Mouse (Mus musculus) heart, embryonic 15.5 days (tissue): ENCODE results near the gene Cd28. TPM values are rescaled to one million over a fixed set of nuclear protein-coding genes. Genes with fewer than 3 reads are reported as not detected.
"Not testable (repeated sequence)": the region's sequence is repeated elsewhere in the genome, so short reads cannot be mapped to it uniquely, and the experiment has no call there.

ENCODE experiments used
- ATAC-seq: fragments of 200-750 bp; cut with Nextera tagmentation; replicated peaks from 2 replicates; pipeline ENCODE4 v1.8.0; 2017; ENCODE audit warnings: low read depth, moderate TSS enrichment; ENCODE audit not compliant: insufficient number of reproducible peaks, insufficient read depth, low FRiP score
- H3K27ac ChIP-seq: fragments of 300-500 bp; sonication (generic); 2 replicates; pipeline ENCODE4 v1.5.1; 2015; ENCODE audit warnings: mild to moderate bottlenecking, inconsistent platforms
- H3K27me3 ChIP-seq: fragments of 300-500 bp; sonication (generic); 2 replicates; pipeline ENCODE4 v1.6.1; 2015; ENCODE audit warnings: inconsistent platforms
- H3K36me3 ChIP-seq: fragments of 300-500 bp; sonication (generic); 2 replicates; pipeline ENCODE4 v1.6.1; 2015; ENCODE audit warnings: mild to moderate bottlenecking, inconsistent platforms
- H3K4me1 ChIP-seq: fragments of 300-500 bp; sonication (generic); replicated peaks from 2 replicates; pipeline ENCODE4 v1.6.1; 2015; ENCODE audit warnings: inconsistent platforms
- H3K4me2 ChIP-seq: fragments of 300-500 bp; sonication (generic); 2 replicates; pipeline ENCODE4 v1.6.1; 2015; ENCODE audit warnings: inconsistent platforms, mild to moderate bottlenecking, moderate library complexity
- H3K4me3 ChIP-seq: fragments of 300-500 bp; sonication (generic); 2 replicates; pipeline ENCODE4 v1.5.1; 2015; ENCODE audit warnings: mild to moderate bottlenecking, inconsistent platforms
- H3K9ac ChIP-seq: fragments of 300-500 bp; sonication (generic); 2 replicates; pipeline ENCODE4 v1.6.1; 2015; ENCODE audit warnings: mild to moderate bottlenecking, inconsistent platforms
- H3K9me3 ChIP-seq: fragments of 300-500 bp; sonication (generic); replicated peaks from 2 replicates; pipeline ENCODE4 v1.6.1; 2016; ENCODE audit warnings: inconsistent platforms
- WGBS: fragments of 180-500 bp; shearing (Covaris S2); methylation state at CpG from one replicate; pipeline ENCODE4 v1.1.7; 2015; ENCODE audit warnings: mixed read lengths; 5-methylcytosine and 5-hydroxymethylcytosine counted together
- polyA plus RNA-seq: library from polyadenylated mRNA; unstranded; fragments of >200 nt; fragmentation: Nextera tagmentation; extraction: Ambion mirVana; gene quantifications from 2 replicates; pipeline ENCODE4 v1.2.1, GENCODE M21; 2015

Gene Cd28
- polyA plus RNA-seq, 1 experiment from 2014 or later, result 0.33 TPM

DNA sequence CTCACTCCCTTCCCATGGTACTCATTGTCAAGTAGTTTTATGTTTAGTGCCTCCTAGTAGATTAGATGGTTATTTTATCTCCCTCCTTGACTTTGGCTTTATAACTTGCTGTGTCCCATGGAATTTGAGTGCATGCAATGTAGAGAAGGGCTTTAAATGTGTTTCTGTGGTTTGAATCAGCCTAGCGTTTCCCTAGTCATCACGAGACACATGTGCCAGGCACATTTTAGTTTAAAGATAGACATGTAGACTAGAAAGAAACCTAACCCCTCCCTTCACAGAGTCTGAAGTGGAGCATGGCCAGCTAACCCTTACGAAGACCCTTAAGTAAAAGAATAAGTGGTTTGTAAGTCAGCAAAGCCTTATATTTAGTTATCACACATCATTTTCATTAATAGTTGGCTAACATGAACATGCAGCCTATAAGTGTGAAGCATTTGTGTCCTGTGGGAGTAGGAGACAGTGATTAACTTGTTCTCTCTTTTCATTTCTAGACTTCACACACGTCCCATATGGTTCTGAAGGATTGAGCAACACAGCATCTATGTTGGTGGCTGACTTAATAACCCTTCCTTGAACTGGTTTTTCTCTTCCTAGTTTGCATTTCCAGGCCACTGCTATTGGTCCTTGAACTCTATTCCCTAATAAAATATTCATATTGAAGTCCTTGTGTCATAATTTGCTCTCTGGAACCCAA is 86.7 kb downstream of the Cd28 start:
- no peak for ATAC-seq
- Histone ChIP-seq H3K9ac (no peak overlapping the region), H3K27ac (no peak overlapping the region), H3K4me3 (no peak overlapping the region), H3K4me1 (0 out of 2 replicates have a peak, but pooled peaks cover 9% of the 10 kb centered on the region), H3K9me3 (no peaks in the 10 kb centered on the region), H3K36me3 (no peaks in the 10 kb centered on the region), H3K4me2 (no peak overlapping the region), H3K27me3 (no peaks in the 10 kb centered on the region)
- 62% methylated on average over 4 of the region's 4 CpGs for WGBS

DNA sequence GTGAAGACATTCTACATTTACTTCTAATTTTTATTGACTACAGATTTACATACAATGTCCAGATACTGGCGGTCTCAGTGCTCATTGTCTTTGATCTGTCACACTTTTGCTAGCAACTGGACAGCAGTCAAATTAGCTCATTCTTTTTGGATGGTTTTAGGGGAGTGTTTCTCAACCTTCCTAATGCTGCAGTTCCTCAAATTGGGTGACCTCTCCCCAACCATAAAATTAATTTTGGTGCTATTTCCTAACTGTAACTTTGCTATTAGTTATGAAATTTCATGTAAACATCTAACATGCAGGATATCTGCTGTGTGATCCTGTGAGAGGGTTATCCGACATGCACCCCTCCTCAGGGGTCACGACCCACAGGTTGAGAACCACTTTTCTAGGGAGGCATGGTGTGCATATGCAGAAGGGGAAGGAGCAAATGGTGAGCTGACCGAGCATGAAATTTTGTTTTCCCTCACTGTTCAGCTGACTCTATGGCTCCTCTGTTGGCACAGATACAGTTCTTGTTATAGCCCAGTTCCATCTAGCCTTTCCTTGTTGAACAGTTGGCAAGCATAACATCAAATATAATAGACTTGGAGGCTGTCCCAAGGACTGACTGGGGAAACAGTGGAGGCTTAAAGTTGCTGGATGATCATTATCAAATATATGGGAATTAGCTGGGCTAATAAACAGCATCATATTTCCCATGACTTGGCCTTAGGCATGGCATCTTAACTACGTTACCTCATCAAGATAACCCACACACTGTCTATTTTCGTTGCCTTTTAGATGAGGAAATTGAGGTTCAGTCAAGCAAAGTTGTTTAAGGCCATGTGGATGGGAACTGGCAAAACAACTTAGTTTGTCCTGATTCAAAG is 87.5 kb downstream of the Cd28 start:
- WGBS, result 85% methylated on average over 6 of the region's 6 CpGs
- no peaks in the 10 kb centered on the region for H3K36me3 ChIP-seq
- ATAC-seq, result no peak
- peaks cover 6% of the 10 kb centered on the region; the same call in 1 of the 2 replicates for H3K4me1 ChIP-seq
- no peak overlapping the region for H3K27ac ChIP-seq
- H3K4me3 ChIP-seq, result no peak overlapping the region
- no peaks in the 10 kb centered on the region for H3K9me3 ChIP-seq
- no peak overlapping the region for H3K9ac ChIP-seq
- no peaks in the 10 kb centered on the region for H3K27me3 ChIP-seq
- no peak overlapping the region for H3K4me2 ChIP-seq

DNA sequence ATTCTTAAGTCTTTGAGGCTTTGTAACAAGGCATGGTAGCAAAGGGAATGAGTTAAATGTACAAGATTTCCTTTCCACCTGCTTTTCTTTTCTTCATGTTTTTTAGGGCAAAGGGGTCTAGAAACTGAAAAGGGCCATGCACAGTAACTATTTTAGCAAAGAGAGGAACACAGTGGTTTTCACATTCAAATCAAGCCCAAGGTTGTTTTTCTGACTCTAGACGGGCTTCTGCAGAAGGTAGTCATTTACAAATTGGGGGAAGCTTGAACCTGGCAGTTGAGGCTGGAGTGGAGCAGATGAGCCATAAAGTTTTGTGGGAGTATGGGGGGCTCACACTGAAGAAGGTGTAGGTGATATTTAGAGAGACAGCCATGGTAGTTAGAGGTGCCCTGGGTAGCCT is 88.6 kb downstream of the Cd28 start:
- no peak for ATAC-seq
- Histone ChIP-seq H3K4me3 (no peak overlapping the region), H3K27ac (no peak overlapping the region), H3K4me2 (no peak overlapping the region), H3K4me1 (peaks cover 11% of the 10 kb centered on the region), H3K36me3 (no peaks in the 10 kb centered on the region), H3K27me3 (no peaks in the 10 kb centered on the region), H3K9me3 (no peaks in the 10 kb centered on the region), H3K9ac (no peak overlapping the region)
- 76% methylated on average over 1 of the region's 1 CpGs for WGBS

DNA sequence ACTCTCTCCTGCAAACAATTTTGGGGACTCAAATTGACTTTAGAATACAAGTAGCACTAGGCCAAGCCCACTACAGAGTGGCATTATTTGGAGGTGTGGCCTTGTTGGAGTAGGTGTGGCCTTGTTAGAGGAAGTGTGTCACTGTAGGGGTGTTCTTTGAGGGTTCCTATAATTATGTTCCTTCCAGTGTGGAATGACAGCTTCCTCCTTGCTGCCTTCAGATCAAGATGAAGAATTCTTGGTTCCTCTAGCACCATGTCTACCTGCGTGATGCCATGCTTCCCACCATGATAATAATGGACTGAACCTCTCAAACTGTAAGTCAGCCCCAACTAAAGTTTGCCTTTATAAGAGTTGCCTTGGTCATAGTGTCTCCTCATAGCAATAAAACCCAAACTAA is 91.1 kb downstream of the Cd28 start:
- H3K4me1 ChIP-seq, result peaks cover 11% of the 10 kb centered on the region
- H3K36me3 ChIP-seq, result no peaks in the 10 kb centered on the region
- H3K4me3 ChIP-seq, result no peak overlapping the region
- no peaks in the 10 kb centered on the region for H3K27me3 ChIP-seq
- 90% methylated on average over 1 of the region's 1 CpGs for WGBS
- H3K27ac ChIP-seq, result no peak overlapping the region
- H3K9me3 ChIP-seq, result no peaks in the 10 kb centered on the region
- no peak overlapping the region for H3K9ac ChIP-seq
- ATAC-seq, result no peak
- H3K4me2 ChIP-seq, result no peak overlapping the region

DNA sequence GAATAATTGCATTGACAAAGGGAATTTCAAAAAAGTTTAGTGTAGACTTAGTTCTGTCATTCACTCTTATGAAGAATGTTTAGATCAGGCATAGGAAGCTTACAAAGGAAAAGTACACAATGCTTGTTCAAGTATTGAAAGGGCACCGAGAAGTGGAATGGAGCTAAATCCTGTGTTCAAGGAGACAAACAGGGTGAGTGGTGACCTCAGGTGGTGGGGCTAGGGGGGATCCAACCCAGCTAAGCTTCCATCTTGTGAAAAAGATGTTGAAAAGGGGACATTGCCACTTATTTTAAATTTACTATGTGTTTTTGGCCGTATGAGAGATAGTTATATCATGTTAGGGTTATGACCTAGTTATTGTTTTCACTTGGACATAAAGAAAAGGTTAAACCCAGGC is 91.9 kb downstream of the Cd28 start:
- H3K27ac ChIP-seq, result no peak overlapping the region
- H3K36me3 ChIP-seq, result no peaks in the 10 kb centered on the region
- H3K27me3 ChIP-seq, result no peaks in the 10 kb centered on the region
- no peak overlapping the region for H3K4me3 ChIP-seq
- H3K4me2 ChIP-seq, result no peak overlapping the region
- 78% methylated on average over 2 of the region's 2 CpGs for WGBS
- no peaks in the 10 kb centered on the region for H3K9me3 ChIP-seq
- ATAC-seq, result no peak
- peaks cover 5% of the 10 kb centered on the region for H3K4me1 ChIP-seq
- no peak overlapping the region for H3K9ac ChIP-seq

DNA sequence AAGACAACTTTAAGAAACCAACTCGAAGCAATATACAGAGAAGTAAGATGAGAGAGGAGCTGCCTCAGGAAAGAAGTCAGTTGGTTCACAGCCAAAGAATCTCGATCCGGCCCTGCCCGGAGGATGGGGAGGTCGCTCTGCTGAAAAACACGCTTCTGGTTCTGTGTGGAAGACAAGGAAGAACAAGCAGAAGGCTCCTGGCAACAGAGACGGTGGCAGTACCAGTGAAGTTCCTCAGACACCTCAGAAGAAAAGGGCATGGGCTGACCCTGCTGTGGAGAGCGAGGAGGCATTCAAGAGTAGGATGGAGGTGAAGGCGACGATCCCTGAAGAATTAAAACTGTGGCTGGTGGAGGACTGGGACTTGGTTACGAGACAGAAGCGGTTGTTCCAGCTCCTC is 92.6 kb downstream of the Cd28 start:
- no peak overlapping the region for H3K4me2 ChIP-seq
- H3K4me3 ChIP-seq, result no peak overlapping the region
- WGBS, result 64% methylated on average over 12 of the region's 12 CpGs
- ATAC-seq, result no peak
- H3K9me3 ChIP-seq, result no peaks in the 10 kb centered on the region
- H3K27ac ChIP-seq, result peak overlapping the region; percentile 40; the same call in 1 of the 2 replicates
- peaks cover 5% of the 10 kb centered on the region for H3K4me1 ChIP-seq
- H3K9ac ChIP-seq, result no peak overlapping the region
- H3K36me3 ChIP-seq, result no peaks in the 10 kb centered on the region
- no peaks in the 10 kb centered on the region for H3K27me3 ChIP-seq

DNA sequence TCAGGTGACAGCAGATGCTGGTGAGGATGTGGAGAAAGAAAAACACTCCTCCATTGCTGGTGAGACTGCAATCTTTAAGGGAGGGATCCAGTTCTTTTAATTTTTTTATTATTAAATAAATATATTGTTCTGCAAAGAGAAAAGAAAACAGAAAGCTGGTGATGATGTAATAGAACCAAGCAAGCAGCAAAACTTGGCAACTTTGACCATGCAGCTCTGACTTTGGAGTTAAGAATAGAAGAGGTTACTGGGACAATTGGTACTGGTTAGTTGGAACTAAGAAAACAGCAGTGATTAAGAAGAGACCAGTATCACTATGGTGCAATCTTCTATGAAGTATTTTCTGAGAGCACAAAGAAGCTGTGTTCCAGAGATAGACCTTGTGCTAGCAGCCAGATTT is 94.2 kb downstream of the Cd28 start:
- Histone ChIP-seq H3K36me3 (no peaks in the 10 kb centered on the region), H3K27me3 (no peaks in the 10 kb centered on the region), H3K4me3 (no peak overlapping the region), H3K9ac (no peak overlapping the region), H3K9me3 (no peaks in the 10 kb centered on the region), H3K27ac (no peak overlapping the region), H3K4me2 (no peak overlapping the region), H3K4me1 (peaks cover 5% of the 10 kb centered on the region)
- no peak for ATAC-seq

DNA sequence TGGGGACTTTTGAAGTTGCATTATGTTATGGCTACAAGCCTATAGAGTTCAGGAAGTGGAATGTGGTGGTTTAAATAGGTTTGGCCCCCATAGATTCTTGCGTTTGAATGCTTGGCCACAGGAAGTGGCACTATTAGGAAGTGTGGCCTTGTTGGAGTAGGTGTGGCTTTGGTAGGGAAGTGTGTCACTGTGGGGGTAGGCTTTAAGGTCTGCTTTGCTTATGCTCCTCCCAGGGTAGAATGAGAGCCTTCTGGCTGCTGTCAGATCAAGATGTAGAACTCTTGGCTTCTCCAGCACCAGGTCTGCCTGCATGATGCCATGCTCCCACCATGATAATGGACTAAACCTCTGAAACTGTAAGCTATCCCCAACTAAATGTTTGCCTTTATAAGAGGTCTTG is 95.4 kb downstream of the Cd28 start:
- 76% methylated on average over 1 of the region's 1 CpGs for WGBS
- no peak overlapping the region for H3K4me3 ChIP-seq
- ATAC-seq, result no peak
- H3K27ac ChIP-seq, result no peak overlapping the region
- no peak overlapping the region for H3K9ac ChIP-seq
- no peak overlapping the region for H3K4me2 ChIP-seq
- H3K9me3 ChIP-seq, result no peaks in the 10 kb centered on the region
- peaks cover 12% of the 10 kb centered on the region for H3K4me1 ChIP-seq
- H3K36me3 ChIP-seq, result no peaks in the 10 kb centered on the region
- no peaks in the 10 kb centered on the region for H3K27me3 ChIP-seq

DNA sequence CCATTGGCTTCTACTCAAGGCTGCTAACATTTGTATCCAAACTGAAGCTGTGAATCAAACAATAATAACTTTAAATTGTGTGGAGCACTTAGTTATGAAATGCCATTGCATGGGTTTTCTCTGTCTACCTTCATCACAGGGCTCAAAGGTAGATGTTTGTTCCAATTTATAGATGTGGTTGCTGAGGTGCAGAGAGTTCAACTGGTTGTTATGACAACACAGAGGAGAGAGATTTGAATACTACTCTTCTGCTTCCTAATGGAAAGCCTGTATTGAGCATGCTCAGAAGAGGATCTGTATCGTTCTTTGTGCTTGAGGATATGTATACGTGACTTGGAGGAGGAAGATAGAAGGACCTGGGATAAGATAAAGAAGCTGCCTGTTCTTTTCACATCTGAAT is 96.8 kb downstream of the Cd28 start:
- ATAC-seq, result no peak
- WGBS, result 65% methylated on average over 2 of the region's 2 CpGs
- Histone ChIP-seq H3K9me3 (no peaks in the 10 kb centered on the region), H3K27me3 (no peaks in the 10 kb centered on the region), H3K4me2 (no peak overlapping the region), H3K9ac (no peak overlapping the region), H3K4me3 (no peak overlapping the region), H3K27ac (no peak overlapping the region), H3K36me3 (no peaks in the 10 kb centered on the region), H3K4me1 (peaks cover 12% of the 10 kb centered on the region)

DNA sequence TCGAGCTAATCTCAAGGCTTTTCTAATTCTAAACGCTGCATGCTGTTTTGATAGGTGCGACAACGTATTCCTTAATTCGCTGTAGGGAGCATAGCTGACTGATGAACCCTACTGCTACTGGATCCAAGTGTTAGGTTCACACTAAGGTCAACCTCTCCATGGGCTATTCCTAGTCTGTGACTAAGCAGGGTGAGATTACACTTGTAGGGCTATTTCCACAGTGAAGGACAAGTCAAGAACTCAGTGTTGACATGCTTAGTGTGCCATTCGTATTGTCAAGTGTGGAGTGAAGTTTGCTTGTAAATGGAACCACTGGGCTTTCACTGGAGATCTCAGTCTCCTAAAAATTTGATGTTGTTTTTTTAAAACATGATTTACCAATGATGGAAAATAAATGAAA is 99.3 kb downstream of the Cd28 start:
- Histone ChIP-seq H3K36me3 (no peaks in the 10 kb centered on the region), H3K27ac (peak overlapping the region; percentile 70), H3K9me3 (no peaks in the 10 kb centered on the region), H3K27me3 (no peaks in the 10 kb centered on the region), H3K4me1 (peaks cover 13% of the 10 kb centered on the region; the same call in 1 of the 2 replicates), H3K9ac (no peak overlapping the region), H3K4me2 (no peak overlapping the region), H3K4me3 (no peak overlapping the region)
- 42% methylated on average over 6 of the region's 6 CpGs for WGBS
- peak; percentile 90; the same call in 1 of the 2 replicates for ATAC-seq

DNA sequence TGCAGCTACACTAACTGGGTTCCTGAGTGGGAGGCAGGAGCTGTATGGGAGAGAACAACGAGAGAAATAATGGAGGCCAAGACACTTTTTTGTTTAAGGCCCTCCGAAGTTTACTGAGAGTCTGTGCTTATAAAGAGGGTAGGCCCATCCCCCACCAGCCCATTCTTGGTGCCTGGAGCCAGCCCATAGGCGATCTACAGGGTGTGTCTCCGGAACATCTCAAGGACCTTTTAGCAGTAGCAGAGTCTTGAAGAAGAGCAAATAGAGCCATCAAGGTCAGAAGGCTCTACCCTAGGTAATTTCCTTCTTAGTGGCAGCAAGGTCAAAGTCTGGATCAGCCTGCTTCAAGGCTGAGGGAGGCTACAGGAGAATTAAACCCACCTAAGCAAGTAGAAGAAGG is 101.9 kb downstream of the Cd28 start:
- not testable (repeated sequence) for H3K27ac ChIP-seq, H3K4me2 ChIP-seq, H3K9ac ChIP-seq, H3K36me3 ChIP-seq, H3K4me3 ChIP-seq, ATAC-seq, H3K9me3 ChIP-seq, H3K27me3 ChIP-seq
- H3K4me1 ChIP-seq, result peaks cover 22% of the 10 kb centered on the region
- 83% methylated on average over 4 of the region's 4 CpGs for WGBS

DNA sequence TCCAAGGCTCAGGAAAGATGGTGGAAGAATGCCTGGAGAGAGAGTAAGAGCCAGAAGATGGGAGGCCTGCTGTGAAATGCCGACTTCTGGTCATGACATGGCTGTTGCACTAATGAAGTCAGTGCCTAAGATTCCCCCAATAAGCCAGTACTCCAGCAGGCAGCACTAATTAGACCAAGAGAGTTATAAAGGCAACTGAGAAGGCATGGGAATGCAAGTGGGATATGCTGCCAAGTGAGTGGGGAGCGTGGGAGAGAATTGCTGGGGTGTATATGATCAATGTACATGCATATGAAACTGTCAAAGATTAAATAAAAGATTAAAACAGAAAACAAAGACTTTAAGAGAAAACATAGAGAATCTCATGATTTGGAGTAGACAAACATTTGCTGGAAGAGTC is 103.4 kb downstream of the Cd28 start:
- no peak overlapping the region for H3K4me3 ChIP-seq
- ATAC-seq, result no peak
- H3K4me1 ChIP-seq, result peaks cover 26% of the 10 kb centered on the region
- H3K36me3 ChIP-seq, result no peaks in the 10 kb centered on the region
- H3K27ac ChIP-seq, result no peak overlapping the region
- no peaks in the 10 kb centered on the region for H3K27me3 ChIP-seq
- H3K4me2 ChIP-seq, result no peak overlapping the region
- no peak overlapping the region for H3K9ac ChIP-seq
- WGBS, result 79% methylated on average over 2 of the region's 2 CpGs
- no peaks in the 10 kb centered on the region for H3K9me3 ChIP-seq
